Mouse (Mus musculus): ENCODE data around the gene Sec22b.

The Sec22b gene

DNA sequence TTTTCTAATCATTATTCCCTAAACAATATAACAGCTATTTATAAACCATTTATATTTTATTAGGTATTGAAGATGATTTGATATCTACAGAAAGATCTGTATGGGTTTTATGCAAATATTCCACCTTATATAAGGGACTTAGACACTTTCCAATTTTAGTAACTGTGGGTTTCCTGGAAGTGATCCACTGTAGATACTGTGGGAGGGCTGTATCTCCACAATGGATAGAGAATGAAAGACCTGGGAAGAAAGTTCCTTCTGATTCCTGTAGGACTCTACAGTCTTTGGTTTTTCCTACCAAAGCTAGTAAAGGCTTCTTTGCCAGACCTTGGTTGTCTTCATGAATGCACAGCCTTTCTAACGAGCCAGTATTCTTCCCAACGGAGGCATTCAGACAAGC is 8.7 kb downstream of the Sec22b start:
- DNase-seq (ENCODE audit: low spot score in 2 of 2) = no peak

DNA sequence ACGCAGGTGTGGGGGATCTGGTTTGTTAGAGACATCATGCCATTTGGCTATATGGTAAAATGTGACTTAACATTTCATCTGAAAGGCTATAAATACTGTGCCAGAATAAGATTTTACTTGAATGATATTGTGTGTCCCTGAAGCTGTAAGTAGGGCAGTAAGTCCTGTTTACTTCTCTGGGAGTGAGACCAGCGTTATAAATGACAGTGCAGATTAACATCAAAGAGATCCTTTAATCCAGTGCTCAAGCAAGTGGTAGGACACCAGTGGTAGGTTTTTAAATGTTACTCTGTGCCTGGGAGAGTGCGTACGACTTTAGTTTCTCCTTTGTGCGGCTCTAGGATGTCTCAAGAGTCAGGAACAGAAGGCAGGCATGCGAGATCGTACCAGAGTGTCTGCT is 10.1 kb downstream of the Sec22b start:
- DNase-seq (ENCODE audit: low spot score in 2 of 2) = no peak

DNA sequence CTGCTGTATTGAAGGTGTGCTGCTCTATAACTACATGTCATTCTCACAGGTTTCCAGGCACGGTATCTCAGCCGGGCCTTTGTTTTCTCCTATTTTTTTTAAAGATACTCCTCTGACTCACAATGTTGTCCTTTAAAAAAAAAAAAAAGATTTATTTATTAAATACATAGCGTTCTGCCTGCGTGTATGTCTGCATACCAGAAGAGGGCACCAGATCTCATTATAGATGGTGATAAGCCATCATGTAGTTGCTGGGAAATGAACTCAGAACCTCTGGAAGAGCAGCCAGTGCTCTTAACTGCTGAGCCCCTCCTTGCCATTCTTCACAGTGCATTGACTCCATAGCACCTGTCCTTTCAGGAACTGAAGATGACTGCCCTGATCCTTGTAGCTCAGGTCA is 14.1 kb downstream of the Sec22b start:
- DNase-seq (ENCODE audit: low spot score in 2 of 2) = no peak

DNA sequence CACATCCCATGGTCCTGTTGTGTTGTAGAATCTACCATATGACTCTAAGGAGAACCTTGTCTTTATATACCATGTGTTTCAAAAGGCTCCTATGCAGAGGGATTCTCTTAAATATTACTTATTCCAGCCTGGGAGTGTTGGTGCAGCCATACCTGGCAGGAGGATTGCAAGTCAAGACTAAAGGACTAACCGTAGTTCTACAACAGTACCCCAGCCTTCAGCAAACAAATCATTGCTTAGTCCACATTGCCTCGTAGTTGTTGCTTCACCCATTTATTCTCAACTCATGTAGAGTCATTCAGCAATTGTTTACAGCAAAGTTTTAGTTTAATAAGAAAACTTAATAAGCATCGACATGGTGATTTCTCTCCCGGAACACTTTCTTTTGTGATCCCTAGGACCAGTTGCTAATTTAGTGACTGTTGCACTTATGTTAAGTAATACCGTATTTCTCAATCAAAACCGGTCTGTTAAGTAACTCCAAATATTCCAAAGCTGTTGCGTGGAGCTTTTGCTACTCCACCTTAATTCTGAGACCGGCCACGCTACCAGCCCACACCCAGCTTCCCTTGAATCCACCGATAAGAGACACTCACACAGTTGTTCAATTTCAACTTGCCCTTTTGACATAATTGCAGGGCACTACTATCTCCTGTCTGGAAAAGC is 18.0 kb downstream of the Sec22b start:
- no peak for DNase-seq (ENCODE audit: low spot score in 2 of 2)

DNA sequence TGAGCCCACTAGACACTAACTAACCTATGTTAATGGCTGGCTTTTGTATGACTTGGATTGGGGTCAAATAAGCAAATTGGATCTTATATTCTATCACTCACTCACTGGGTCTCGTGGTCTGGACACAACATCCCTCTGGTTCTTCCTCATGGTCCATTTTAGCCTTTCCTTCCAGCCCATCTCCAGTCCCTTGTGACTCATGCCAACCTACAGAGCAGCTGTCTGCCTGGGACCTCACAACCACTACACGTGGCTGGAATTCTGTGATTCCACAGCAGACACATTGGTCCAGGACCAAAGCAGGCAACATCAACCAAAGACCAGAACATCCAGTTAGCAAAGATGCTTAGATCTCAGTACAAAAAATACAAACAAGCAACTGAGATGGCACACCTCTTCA is 24.3 kb downstream of the Sec22b start:
- peak; percentile 28 to 41 for DNase-seq (ENCODE audit: low spot score in 2 of 2)

DNA sequence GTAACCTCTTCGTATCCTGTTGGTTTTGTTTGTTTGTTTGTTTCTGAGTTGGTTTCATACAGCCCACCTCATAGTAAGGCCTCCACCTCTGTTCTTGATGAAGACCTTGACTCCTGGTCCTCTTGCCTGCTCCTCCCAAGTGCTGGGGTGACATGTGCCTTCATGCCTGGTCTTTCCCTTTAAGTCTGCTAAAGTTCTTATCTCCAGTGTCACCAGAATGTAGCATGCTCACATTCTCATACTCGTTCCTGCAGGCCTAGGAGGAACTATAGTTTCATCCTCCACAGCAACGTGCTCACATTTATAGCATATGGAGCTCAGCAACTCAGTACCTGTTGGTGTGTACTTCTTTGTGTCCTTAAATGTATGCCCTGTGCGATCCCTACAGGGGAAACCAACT is 26.3 kb downstream of the Sec22b start:
- no peak for DNase-seq (ENCODE audit: low spot score in 2 of 2)

DNA sequence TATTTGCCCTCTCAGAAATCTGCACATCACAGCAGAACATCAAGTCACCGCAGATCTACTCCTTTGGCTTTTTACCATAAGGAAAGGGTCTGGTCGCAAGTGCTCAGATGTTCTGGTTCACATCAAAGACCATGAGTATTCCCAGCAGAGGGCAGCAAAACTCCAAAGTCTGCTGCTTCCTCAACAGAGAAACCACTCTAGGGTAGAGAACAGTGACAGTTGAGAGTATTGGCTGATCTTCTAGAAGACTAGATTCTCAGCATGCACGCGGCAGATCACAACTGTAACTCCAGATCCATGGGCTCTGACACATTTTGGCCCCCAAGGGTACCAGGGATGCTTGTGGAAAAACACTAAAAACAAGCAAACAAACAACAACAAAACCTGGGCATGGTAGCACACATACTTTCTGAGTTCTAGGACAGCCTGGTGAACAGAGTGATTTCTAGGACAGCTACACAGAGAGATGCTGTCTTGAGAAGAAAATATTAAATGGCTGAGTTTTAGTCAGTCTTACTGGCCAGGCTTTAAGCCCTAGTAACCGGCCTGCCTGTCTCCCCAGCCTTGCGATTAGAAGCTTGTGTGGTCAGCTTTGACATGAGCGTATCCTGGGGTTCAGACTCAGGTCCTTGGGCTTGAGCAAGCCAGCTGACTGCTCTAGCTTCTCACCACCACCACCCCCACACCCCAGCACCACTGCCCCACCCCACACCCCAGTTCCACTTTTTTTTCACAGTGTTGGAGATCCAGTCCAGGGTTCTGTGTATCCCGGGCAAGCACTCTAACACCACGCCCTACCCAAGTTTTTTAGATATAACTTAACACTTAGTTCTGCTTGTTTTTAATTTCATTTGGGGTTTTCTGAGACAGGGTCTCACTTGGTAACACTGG is 28.2 kb downstream of the Sec22b start:
- DNase-seq (ENCODE audit: low spot score in 2 of 2) = peak; percentile 90 to 92

DNA sequence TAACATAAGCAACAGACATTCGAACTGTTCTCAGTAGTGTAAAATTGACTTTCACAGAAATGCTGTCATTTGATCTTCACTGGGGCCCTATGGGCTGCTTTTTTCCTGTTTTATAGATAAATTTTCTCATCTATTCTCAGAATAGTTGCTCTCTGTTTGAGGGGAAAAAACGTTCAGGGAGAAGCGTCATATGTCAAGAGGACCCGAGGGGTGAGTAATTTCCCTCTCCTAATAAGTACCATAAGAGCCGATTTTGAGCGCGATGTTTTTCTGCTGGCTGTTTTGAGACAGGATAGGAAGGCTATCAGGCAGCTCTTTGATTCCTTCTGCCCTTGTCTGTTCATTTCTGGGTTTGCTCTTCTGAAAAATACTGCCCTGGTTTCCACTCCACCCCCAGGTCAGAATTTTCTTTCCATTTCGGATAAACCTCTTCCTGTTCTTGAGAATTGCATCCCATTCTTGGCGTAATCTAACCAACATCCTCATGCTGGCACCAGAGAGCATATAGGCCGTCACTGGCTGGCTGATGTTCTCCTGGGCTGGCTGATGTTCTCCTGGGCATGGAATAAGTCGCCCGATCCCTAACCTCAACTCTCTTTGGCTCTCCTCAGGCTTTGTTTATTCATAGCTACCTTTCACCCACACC is 29.3 kb downstream of the Sec22b start:
- DNase-seq (ENCODE audit: low spot score in 2 of 2) = no peak

DNA sequence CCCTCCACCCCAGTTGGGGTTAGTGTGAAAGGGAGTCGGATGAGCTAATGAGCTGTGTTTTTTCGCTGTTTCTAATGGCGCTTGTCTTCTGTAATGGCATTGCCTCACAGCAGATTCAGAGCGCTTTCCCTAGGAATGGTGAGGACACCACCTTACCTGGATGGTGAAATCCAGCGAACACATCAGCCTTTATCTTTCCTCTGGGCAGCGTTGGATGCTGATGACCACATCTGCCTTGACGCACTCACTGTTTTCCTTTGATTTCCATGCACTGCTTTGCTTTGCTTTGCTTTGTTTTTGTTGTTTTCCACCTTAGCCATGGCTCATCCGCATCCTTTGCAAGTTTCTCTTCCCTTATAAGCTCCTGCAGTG is 29.8 kb downstream of the Sec22b start:
- DNase-seq (ENCODE audit: low spot score in 2 of 2) = no peak

DNA sequence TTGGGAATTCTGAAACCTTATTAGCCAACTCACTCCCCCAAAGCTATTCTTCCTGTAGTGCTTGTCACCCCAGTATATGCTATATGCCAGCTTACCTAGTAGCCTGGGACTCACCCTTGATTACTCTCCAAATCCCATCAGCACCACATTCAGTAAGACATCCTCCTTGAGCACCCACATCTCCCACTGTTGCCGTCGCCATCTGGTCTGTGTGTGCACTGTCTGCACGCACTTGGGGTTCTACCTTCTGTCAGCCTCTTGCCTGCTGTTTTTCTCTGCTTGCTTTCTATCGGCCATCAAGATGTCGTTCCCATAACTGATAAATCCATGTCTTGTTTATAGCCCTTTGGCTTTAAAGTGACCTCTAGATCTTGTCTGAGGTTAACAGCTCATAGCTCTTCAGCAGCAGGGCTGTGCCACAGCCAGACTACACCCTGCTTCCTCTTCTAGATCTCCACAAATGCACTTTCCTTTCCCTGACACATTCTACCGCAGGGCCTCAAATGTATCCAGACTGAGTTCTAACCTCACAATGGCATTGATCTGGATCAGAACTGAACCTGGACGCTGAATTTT is 30.4 kb downstream of the Sec22b start:
- peak; percentile 64 to 67 for DNase-seq (ENCODE audit: low spot score in 2 of 2)

DNA sequence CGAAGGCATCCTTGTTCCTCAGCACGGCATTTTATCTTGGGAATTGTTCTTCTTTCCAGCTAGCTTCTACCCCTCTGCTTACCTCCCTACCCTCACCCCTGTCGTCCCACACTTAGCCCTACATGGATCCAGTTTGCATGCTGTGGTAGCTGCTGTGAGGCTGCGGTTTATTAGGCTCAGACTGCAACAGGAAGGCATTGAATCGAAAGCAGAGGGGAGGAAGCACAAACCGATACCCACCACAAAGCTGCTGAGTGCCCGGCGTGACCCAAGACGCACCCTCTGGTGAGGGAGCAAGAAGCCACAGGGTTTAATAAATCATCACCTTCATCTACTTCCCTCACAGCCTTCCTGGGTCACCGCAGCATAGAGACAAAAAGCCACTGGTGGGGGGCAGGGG is 31.1 kb downstream of the Sec22b start:
- DNase-seq (ENCODE audit: low spot score in 2 of 2) = no peak

DNA sequence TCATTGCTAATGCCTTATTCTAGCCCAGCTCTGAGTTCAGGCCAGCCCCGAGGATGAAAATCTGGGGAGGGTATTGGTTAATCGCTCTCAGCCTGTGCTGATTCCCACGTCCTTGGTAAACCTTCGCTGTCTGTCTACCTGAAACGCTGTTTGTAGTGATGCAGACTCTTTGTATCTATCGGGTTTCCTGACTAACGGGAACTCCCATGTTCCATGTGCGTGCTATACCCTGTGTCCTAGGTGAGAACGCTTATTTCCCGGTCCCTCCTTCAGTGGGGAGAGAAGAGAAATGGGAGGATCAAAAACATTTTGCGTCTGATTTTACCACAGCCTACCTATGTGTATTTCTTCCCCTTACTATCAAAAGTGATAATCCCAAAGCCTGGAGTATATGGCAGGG is 31.8 kb downstream of the Sec22b start:
- no peak for DNase-seq (ENCODE audit: low spot score in 2 of 2)

DNA sequence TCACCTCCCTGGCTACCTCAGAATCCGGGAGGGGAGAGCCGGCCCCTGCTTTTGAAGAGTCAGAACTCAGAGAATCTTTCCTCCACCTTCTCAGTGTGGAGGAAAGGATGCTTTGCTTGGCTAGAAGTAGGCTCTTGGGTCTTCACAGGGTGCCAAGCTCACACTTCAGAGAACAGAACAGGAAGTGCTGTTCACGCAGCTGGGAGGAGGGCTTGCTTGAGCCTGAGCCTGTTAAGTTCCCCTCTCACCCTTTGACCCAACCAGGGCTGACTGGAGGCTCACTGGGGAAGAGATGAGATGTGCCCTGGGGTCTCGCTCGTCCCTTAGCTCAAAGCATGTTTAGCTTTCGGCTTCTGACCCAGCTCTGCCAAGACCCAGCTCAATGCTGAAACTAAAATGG is 32.3 kb downstream of the Sec22b start:
- no peak for DNase-seq (ENCODE audit: low spot score in 2 of 2)

DNA sequence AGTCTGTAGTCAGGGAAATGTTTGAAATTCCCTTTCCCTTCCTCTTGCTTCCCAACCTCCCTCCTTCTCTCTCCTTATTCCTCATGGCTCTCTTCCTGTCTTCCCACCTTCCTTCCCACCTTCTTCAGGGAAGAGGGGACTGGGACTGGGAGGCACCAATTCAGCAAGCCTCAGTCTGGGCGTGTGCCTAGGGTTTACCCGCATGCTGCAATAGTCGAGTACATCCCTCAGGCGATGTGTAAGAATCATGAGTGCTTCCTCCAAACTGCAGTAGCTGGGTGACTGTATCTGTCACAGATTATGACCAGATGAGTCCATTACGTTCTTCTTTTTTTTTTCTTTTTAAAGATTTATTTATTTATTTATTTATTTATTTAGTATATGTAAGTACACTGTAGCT is 32.8 kb downstream of the Sec22b start:
- no peak for DNase-seq (ENCODE audit: low spot score in 2 of 2)

DNA sequence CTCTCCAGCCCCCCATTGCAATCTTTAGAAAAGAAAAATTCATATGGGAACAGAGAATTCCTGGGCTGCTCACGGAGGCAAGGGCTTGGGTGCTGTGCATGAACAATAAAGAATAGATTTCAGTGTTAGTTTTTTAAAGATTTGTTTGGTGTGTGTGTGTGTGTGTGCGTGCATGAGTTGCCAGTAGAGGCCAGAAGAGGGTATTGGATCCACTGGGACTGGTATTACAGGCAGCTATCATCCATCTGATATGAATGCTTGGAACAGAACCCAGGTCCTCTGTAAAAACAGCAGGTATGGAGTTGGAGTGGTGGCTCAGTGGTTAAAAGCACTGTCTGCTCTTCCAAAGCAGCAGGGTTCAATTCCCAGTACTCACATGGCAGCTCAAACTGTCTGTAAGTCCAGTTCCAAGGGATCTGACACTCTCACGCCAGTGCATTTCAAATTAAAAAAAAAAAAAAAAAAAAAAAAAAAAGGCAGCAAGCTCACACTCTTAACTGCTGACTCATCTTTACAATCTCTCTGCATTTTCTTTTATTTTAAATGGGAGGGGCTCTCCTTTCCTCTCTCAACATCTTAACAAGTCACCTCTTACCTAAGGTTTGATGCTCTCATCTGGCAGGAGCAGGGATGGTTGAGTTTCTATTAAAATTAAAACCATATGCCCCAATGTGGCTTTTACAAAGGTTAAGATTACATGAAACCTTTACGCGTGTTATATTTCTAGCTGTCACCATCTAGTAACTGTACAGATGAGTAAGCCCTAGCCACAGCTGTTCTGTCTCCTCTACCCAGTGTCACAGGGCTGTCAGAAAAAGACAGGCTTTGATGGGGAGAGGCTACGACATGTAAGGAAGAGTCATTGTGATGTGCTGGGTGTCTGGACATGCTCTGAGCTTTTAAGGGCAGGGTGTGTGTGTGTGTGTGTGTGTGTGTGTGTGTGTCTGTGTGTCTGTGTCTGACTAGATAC is 33.6 kb downstream of the Sec22b start:
- no peak for DNase-seq (ENCODE audit: low spot score in 2 of 2)

DNA sequence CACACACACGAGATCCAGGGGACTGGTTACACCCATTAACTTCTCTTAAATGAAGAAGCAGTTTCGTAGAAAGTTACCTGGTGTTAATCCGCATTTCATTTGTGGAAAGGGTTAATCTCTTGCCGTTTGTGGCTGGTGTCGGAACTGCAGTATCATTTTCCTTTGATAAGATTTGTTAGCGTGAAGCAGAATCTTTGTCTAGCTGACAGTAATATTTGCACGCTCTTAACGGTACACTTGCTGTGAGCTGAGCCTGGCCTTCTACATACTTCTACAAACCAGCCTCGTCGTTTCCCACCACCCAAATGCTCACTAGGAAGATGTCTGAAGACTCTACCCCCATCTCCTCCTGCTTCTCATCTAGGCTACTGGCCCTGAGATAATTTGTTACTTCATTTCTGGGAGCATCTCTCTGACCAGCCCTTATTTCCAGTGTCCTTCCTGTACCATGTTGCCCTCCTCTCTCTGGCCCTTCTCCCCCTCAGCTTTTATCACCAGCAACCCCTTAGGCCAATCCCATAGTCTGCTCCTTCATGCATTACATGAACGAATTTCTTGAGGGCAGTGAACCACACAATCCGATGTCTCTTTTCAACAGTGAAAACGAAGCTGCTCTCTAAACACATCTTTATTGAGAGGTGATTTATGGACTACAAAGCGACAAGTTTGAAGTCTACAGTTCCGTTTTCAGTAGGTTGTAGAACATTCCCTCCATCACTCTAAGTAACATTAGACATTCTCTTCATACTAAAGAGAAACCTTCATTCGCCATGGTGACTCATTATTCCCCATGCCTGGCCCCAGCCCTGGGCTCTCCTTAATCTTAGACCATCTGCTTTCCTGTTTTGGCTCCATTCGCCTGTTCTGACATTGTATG is 36.3 kb downstream of the Sec22b start:
- DNase-seq (ENCODE audit: low spot score in 2 of 2) = no peak

DNA sequence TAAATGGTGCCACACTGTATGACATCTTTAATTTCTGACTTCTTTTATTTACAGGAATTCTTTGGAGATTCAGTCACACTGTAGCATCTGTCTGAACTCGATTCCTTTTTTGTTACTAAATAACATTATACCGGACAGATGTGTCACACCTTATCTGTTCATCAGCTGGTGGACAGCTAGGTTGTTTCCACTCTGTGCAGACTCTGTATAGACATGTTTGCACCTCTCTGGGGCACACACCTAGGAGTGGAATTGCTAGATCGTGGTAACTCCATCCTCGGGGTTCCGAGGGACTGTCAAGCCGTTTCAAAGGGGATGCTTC is 36.9 kb downstream of the Sec22b start:
- DNase-seq (ENCODE audit: low spot score in 2 of 2) = no peak

DNA sequence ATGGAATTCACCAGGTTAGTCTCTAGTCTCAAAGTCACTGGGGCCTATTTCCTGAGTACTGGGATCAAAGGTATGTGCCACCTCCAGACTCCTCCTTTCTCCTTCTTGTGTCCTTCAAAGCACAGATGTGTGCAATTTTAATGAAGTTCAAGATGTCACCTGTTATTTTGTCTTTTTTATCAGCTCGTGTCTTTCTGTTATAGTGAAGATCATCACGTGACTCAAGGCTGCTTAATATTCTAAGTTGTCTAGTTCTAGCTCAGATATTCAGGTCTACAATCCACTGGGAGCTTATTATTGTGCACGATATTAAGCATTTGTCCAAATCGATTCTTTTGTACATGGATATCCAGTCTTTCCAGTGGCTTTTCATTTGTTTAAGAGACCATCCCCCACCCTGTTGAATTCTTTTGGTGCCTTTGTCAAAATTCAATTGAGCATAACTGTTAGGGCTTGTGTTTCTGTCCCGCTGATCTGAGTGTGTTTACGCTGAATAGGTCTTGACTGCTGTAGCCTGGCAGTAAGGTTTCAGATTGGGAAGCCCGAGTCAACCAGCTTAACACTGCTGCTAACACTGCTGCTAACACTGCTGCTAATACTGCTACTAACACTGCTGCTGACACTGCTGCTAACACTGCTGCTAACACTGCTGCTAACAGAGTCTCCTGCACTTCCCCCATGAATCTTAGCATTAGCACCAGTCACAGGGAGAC is 38.0 kb downstream of the Sec22b start:
- no peak for DNase-seq (ENCODE audit: low spot score in 2 of 2)

DNA sequence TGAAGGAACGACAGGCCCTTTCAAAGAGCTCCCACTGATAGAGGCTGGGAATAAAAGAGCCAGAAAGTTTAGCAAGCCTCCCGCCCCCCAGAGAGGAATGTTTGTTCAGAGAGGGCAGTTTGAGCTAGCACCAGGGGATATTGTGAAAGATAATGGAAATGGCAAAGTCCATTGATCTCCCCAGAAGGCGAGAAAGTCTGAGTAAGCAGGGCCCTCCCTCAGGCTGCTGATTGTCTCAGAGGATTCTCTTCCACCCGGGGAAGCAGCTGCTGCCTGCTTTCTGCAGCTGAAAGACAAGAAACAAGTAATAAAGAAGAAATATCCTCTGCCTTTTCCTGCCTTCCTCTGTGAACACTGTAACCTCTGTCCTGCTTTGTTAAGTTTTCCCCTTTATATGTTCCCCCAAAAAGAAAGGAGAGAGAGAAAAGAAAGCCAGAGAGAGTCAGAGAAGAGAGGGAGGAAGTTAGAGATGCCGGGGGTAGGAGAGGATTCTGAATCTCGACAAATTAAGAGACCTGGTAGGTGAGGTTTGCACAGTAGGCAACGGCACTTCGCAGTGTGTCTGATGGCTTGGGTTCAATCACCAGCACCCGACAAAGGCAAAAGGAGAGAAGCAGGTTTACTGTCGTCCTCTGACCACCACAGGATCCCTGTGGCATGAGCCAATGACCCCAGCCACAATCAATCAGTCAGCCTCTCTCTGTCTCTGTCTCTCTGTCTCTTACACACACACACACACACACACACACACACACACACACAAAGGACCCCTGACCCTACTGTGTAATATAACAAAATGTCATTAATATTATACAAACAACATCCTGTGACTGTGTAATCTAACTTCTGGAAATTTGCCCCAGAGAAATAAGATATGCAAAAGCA is 38.9 kb downstream of the Sec22b start:
- DNase-seq (ENCODE audit: low spot score in 2 of 2) = no peak
